Mouse (Mus musculus): ENCODE results near the gene Gm9817. TPM values are rescaled to one million over a fixed set of nuclear protein-coding genes. Genes with fewer than 3 reads are reported as not detected.

The Gm9817 gene
- polyA plus RNA-seq, 2 experiments: 0.09 TPM; not detected in 1

- Histone ChIP-seq H3K9ac (ENCODE audit: low read depth, low read length, severe bottlenecking) (no peak overlapping the region), H3K36me3 (ENCODE audit: control insufficient read depth, insufficient read depth, low read length) (no peaks in the 10 kb centered on the region), H3K9me3 (ENCODE audit: control insufficient read depth, low read length) (no peaks in the 10 kb centered on the region), H3K27ac (replicated peaks; ENCODE audit: low read depth, low read length) (no peak overlapping the region), H3K27me3 (ENCODE audit: control insufficient read depth, insufficient read depth, low read length) (no peaks in the 10 kb centered on the region), H3K4me2 (replicated peaks; ENCODE audit: low read depth, low read length, severe bottlenecking) (no peak overlapping the region), H3K4me3 (replicated peaks; ENCODE audit: low read length) (no peak overlapping the region), H3K4me1 (ENCODE audit: control insufficient read depth, insufficient read depth, low read length) (no peaks in the 10 kb centered on the region)
- ATAC-seq (ENCODE audit: low FRiP score, low read depth) (no peak), DNase-seq (ENCODE audit: low spot score) (no peak)
- 13% methylated on average over 2 of the region's 2 CpGs for WGBS
- TF ChIP-seq POLR2A (IDR thresholded peaks at IDR 0.05; ENCODE audit: borderline replicate concordance, extremely low read depth, insufficient read depth, insufficient read length): no peak
These were observed 10.3 kb downstream of the Gm9817 start for GRCm38 (mm10) chr13:45088796-45089221.

- Histone ChIP-seq H3K9me3 (ENCODE audit: control insufficient read depth, low read length) (no peaks in the 10 kb centered on the region), H3K27me3 (ENCODE audit: control insufficient read depth, insufficient read depth, low read length) (no peaks in the 10 kb centered on the region), H3K27ac (replicated peaks; ENCODE audit: low read depth, low read length) (no peak overlapping the region), H3K4me3 (replicated peaks; ENCODE audit: low read length) (no peak overlapping the region), H3K4me1 (ENCODE audit: control insufficient read depth, insufficient read depth, low read length) (no peaks in the 10 kb centered on the region), H3K36me3 (ENCODE audit: control insufficient read depth, insufficient read depth, low read length) (no peaks in the 10 kb centered on the region), H3K4me2 (replicated peaks; ENCODE audit: low read depth, low read length, severe bottlenecking) (no peak overlapping the region), H3K9ac (ENCODE audit: low read depth, low read length, severe bottlenecking) (no peak overlapping the region)
- ATAC-seq (ENCODE audit: low FRiP score, low read depth): no peak
- no peak for DNase-seq (ENCODE audit: low spot score)
- 58% methylated on average over 13 of the region's 13 CpGs for WGBS
- no peak for TF ChIP-seq POLR2A (IDR thresholded peaks at IDR 0.05; ENCODE audit: borderline replicate concordance, extremely low read depth, insufficient read depth, insufficient read length)
These were observed 11.4 kb downstream of the Gm9817 start for GRCm38 (mm10) chr13:45089846-45090245.

- no peak overlapping the region for H3K4me3 ChIP-seq (replicated peaks; ENCODE audit: low read length)
- 76% methylated on average over 4 of the region's 4 CpGs for WGBS
- no peak overlapping the region for H3K9ac ChIP-seq (ENCODE audit: low read depth, low read length, severe bottlenecking)
These were observed 14.3 kb downstream of the Gm9817 start for GRCm38 (mm10) chr13:45092816-45093215.

GRCm38 (mm10) chr13:45095028-45095427 is 16.5 kb downstream of the Gm9817 start:
- DNase-seq (ENCODE audit: low spot score): no peak
- Histone ChIP-seq H3K4me2 (replicated peaks; ENCODE audit: low read depth, low read length, severe bottlenecking) (no peak overlapping the region), H3K4me1 (ENCODE audit: control insufficient read depth, insufficient read depth, low read length) (no peaks in the 10 kb centered on the region), H3K9ac (ENCODE audit: low read depth, low read length, severe bottlenecking) (no peak overlapping the region), H3K36me3 (ENCODE audit: control insufficient read depth, insufficient read depth, low read length) (no peaks in the 10 kb centered on the region), H3K4me3 (replicated peaks; ENCODE audit: low read length) (no peak overlapping the region), H3K9me3 (ENCODE audit: control insufficient read depth, low read length) (no peaks in the 10 kb centered on the region), H3K27me3 (ENCODE audit: control insufficient read depth, insufficient read depth, low read length) (no peaks in the 10 kb centered on the region), H3K27ac (replicated peaks; ENCODE audit: low read depth, low read length) (no peak overlapping the region)
- 86% methylated on average over 9 of the region's 9 CpGs for WGBS
- no peak for TF ChIP-seq POLR2A (IDR thresholded peaks at IDR 0.05; ENCODE audit: borderline replicate concordance, extremely low read depth, insufficient read depth, insufficient read length)
- no peak for ATAC-seq (ENCODE audit: low FRiP score, low read depth)

More at GRCm38 (mm10) chr13:45092816-45093215, 14.3 kb downstream of the Gm9817 start:
- no peak overlapping the region for H3K4me2 ChIP-seq (replicated peaks; ENCODE audit: low read depth, low read length, severe bottlenecking)
- no peaks in the 10 kb centered on the region for H3K9me3 ChIP-seq (ENCODE audit: control insufficient read depth, low read length)
- TF ChIP-seq POLR2A (IDR thresholded peaks at IDR 0.05; ENCODE audit: borderline replicate concordance, extremely low read depth, insufficient read depth, insufficient read length): no peak
- no peak for ATAC-seq (ENCODE audit: low FRiP score, low read depth)
- no peaks in the 10 kb centered on the region for H3K4me1 ChIP-seq (ENCODE audit: control insufficient read depth, insufficient read depth, low read length)
- no peak overlapping the region for H3K27ac ChIP-seq (replicated peaks; ENCODE audit: low read depth, low read length)
- H3K27me3 ChIP-seq (ENCODE audit: control insufficient read depth, insufficient read depth, low read length): no peaks in the 10 kb centered on the region
- DNase-seq (ENCODE audit: low spot score): no peak
- H3K36me3 ChIP-seq (ENCODE audit: control insufficient read depth, insufficient read depth, low read length): no peaks in the 10 kb centered on the region

GRCm38 (mm10) chr13:45099582-45100229 is 21.2 kb downstream of the Gm9817 start:
- Histone ChIP-seq H3K4me2 (replicated peaks; ENCODE audit: low read depth, low read length, severe bottlenecking) (no peak overlapping the region), H3K4me1 (ENCODE audit: control insufficient read depth, insufficient read depth, low read length) (peaks cover 3% of the 10 kb centered on the region; the same call in 1 of the 2 replicates), H3K4me3 (replicated peaks; ENCODE audit: low read length) (no peak overlapping the region), H3K27ac (replicated peaks; ENCODE audit: low read depth, low read length) (no peak overlapping the region), H3K27me3 (ENCODE audit: control insufficient read depth, insufficient read depth, low read length) (no peaks in the 10 kb centered on the region), H3K36me3 (ENCODE audit: control insufficient read depth, insufficient read depth, low read length) (no peaks in the 10 kb centered on the region), H3K9me3 (ENCODE audit: control insufficient read depth, low read length) (no peaks in the 10 kb centered on the region), H3K9ac (ENCODE audit: low read depth, low read length, severe bottlenecking) (no peak overlapping the region)
- no peak for TF ChIP-seq POLR2A (IDR thresholded peaks at IDR 0.05; ENCODE audit: borderline replicate concordance, extremely low read depth, insufficient read depth, insufficient read length)
- WGBS: 63% methylated on average over 10 of the region's 10 CpGs
- DNase-seq (ENCODE audit: low spot score) (no peak), ATAC-seq (ENCODE audit: low FRiP score, low read depth) (no peak)

Measured in limb, embryonic 14.5 days (tissue).